Mouse (Mus musculus): Measurements from ENCODE around the gene Dscaml1. TPM values are rescaled to one million over a fixed set of nuclear protein-coding genes. Genes with fewer than 3 reads are reported as not detected.
"Not testable (repeated sequence)": the region's sequence is repeated elsewhere in the genome, so short reads cannot be mapped to it uniquely, and the experiment has no call there.

Gene Dscaml1
- polyA plus RNA-seq, 1 experiment from 2014 or later = 7.0 TPM

- Histone ChIP-seq H3K9me3 (no peaks in the 10 kb centered on the region), H3K27ac (no peak overlapping the region), H3K4me3 (replicated peaks) (no peak overlapping the region), H3K9ac (no peak overlapping the region), H3K4me2 (no peak overlapping the region), H3K36me3 (replicated peaks) (no peaks in the 10 kb centered on the region), H3K4me1 (peaks cover under 1% of the 10 kb centered on the region), H3K27me3 (peaks cover 13% of the 10 kb centered on the region; the same call in 1 of the 2 replicates)
- no peak for ATAC-seq (ENCODE audit: low FRiP score)
- 69% methylated on average over 7 of the region's 7 CpGs for WGBS
These were observed 319.0 kb downstream of the Dscaml1 start for GRCm38 (mm10) chr9:45745451-45745850.

DNA sequence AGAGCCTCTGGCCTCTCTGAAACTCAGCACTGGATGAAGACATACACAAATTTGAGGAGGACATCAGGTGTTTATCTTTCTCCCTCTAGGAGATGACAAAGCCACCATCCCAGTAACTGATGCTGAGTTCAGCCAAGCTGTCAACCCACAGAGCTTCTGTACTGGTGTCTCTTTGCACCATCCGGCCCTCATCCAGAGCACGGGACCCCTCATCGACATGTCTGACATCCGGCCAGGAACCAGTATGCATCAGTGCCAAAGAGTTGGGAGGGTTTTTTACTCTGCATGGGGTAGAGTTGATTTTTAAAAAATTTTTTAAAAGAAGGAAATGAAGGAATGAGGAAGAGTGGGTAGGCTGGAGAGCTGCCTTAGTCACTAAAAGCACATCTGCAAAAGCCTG lies 323.5 kb downstream of the Dscaml1 start:
- Histone ChIP-seq H3K4me1 (peaks cover 4% of the 10 kb centered on the region), H3K4me3 (replicated peaks) (no peak overlapping the region), H3K36me3 (replicated peaks) (no peaks in the 10 kb centered on the region), H3K4me2 (no peak overlapping the region), H3K9ac (no peak overlapping the region), H3K27ac (no peak overlapping the region), H3K27me3 (no peaks in the 10 kb centered on the region), H3K9me3 (no peaks in the 10 kb centered on the region)
- 95% methylated on average over 4 of the region's 4 CpGs for WGBS
- ATAC-seq (ENCODE audit: low FRiP score) = no peak

- H3K27me3 ChIP-seq = peaks cover 4% of the 10 kb centered on the region; the same call in 1 of the 2 replicates
- 35% methylated on average over 8 of the region's 8 CpGs for WGBS
These were observed 328.1 kb downstream of the Dscaml1 start for GRCm38 (mm10) chr9:45754452-45755091.

GRCm38 (mm10) chr9:45766195-45766594 lies 339.8 kb downstream of the Dscaml1 start:
- no peak for ATAC-seq (ENCODE audit: low FRiP score)

More at GRCm38 (mm10) chr9:45754452-45755091, 328.1 kb downstream of the Dscaml1 start:
- H3K4me2 ChIP-seq = no peak overlapping the region
- H3K4me3 ChIP-seq (replicated peaks) = no peak overlapping the region
- no peaks in the 10 kb centered on the region for H3K9me3 ChIP-seq
- peak overlapping the region; percentile 33; the same call in 1 of the 2 replicates for H3K27ac ChIP-seq
- H3K4me1 ChIP-seq = peaks cover 4% of the 10 kb centered on the region
- no peak overlapping the region for H3K9ac ChIP-seq
- ATAC-seq (ENCODE audit: low FRiP score) = peak; percentile 44
- no peaks in the 10 kb centered on the region for H3K36me3 ChIP-seq (replicated peaks)

DNA sequence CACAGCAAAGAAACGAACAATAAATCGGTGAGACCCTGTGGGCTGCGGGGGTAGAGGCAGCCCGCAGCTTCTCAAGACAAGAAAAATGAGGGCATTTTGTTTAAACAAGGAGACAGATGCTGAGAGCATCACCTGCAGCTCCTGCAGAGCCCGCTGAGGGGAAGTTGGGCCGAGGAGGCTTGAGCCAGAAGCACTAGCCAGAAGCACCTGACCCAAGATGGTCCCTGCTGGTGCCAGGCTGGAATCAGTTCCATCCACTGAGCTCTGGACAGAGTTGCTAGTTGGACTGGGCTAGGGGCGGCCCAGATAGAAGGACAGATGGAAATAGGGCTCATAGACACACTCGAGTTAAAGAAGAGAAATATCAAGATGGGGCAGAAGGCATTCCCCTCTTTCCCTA lies 340.7 kb downstream of the Dscaml1 start:
- H3K4me1 ChIP-seq = no peaks in the 10 kb centered on the region
- no peak overlapping the region for H3K9ac ChIP-seq
- no peak overlapping the region for H3K4me2 ChIP-seq
- H3K36me3 ChIP-seq (replicated peaks) = peaks cover 43% of the 10 kb centered on the region
- no peak for ATAC-seq (ENCODE audit: low FRiP score)
- H3K27ac ChIP-seq = no peak overlapping the region
- H3K4me3 ChIP-seq (replicated peaks) = no peak overlapping the region
- H3K27me3 ChIP-seq = no peaks in the 10 kb centered on the region
- no peaks in the 10 kb centered on the region for H3K9me3 ChIP-seq
- whole genome bisulfite sequencing = 96% methylated on average over 8 of the region's 8 CpGs

More at GRCm38 (mm10) chr9:45766195-45766594, 339.8 kb downstream of the Dscaml1 start:
- Histone ChIP-seq H3K27ac (no peak overlapping the region), H3K9me3 (no peaks in the 10 kb centered on the region), H3K27me3 (no peaks in the 10 kb centered on the region), H3K4me2 (no peak overlapping the region), H3K9ac (no peak overlapping the region), H3K4me1 (no peaks in the 10 kb centered on the region), H3K4me3 (replicated peaks) (no peak overlapping the region), H3K36me3 (replicated peaks) (peaks cover 33% of the 10 kb centered on the region)
- 80% methylated on average over 6 of the region's 6 CpGs for WGBS

- Histone ChIP-seq H3K4me2 (no peak overlapping the region), H3K4me1 (no peaks in the 10 kb centered on the region), H3K9ac (no peak overlapping the region), H3K4me3 (replicated peaks) (no peak overlapping the region), H3K9me3 (no peaks in the 10 kb centered on the region), H3K36me3 (replicated peaks) (peaks cover 51% of the 10 kb centered on the region), H3K27me3 (no peaks in the 10 kb centered on the region), H3K27ac (no peak overlapping the region)
- WGBS = 91% methylated on average over 18 of the region's 18 CpGs
- no peak for ATAC-seq (ENCODE audit: low FRiP score)
These were observed 342.0 kb downstream of the Dscaml1 start for GRCm38 (mm10) chr9:45768421-45768820.

- no peak for ATAC-seq (ENCODE audit: low FRiP score)
- Histone ChIP-seq H3K4me1 (no peaks in the 10 kb centered on the region), H3K4me2 (no peak overlapping the region), H3K4me3 (replicated peaks) (no peak overlapping the region), H3K27ac (no peak overlapping the region), H3K9ac (no peak overlapping the region), H3K27me3 (no peaks in the 10 kb centered on the region), H3K9me3 (no peaks in the 10 kb centered on the region), H3K36me3 (replicated peaks) (peaks cover 62% of the 10 kb centered on the region)
- 88% methylated on average over 5 of the region's 5 CpGs for WGBS
These were observed 343.2 kb downstream of the Dscaml1 start for GRCm38 (mm10) chr9:45769596-45769995.

DNA sequence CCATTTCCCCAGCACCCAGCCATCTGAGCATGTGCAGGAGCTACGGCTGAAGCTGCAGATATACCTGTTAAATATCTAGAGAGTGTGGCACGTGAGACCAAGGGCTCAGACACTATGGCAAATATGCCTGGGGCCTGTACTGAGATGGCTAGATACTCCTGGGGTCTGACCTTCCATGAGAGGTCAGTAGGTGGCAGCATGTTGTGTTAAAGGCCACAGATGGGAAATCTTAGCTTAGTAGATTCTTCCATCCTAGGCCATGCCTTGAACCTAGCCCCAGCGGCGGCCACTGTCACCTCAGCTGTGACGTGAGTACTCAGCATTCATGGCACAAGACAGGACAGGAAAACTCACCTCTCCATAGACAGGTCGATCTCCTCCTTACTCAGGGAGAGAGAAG lies 347.7 kb downstream of the Dscaml1 start:
- peaks cover 84% of the 10 kb centered on the region for H3K36me3 ChIP-seq (replicated peaks)

DNA sequence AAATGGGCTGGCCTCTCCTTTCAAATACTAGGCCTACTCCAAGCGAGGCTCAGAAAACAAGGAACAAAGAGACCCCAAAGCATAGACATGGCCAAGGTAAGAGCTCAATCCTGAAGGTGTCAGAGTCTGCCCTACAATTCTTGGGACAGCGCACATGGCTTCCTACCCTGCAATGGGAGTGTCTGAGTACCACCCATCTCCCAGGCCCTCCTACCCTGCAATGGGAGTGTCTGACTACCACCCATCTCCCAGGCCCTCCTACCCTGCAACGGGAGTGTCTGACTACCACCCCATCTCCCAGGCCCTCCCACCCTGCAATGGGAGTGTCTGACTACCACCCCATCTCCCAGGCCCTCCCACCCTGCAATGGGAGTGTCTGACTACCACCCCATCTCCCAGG lies 349.7 kb downstream of the Dscaml1 start:
- not testable (repeated sequence) for H3K27me3 ChIP-seq; H3K4me1 ChIP-seq; ATAC-seq (ENCODE audit: low FRiP score); H3K4me2 ChIP-seq; H3K9me3 ChIP-seq; H3K27ac ChIP-seq; H3K4me3 ChIP-seq (replicated peaks); H3K9ac ChIP-seq
- peaks cover 75% of the 10 kb centered on the region for H3K36me3 ChIP-seq (replicated peaks)
- 85% methylated on average over 3 of the region's 3 CpGs for WGBS

More for the DNA sequence above, 347.7 kb downstream of the Dscaml1 start:
- WGBS = 87% methylated on average over 6 of the region's 6 CpGs
- no peaks in the 10 kb centered on the region for H3K4me1 ChIP-seq
- H3K27ac ChIP-seq = no peak overlapping the region
- H3K9me3 ChIP-seq = no peaks in the 10 kb centered on the region
- H3K9ac ChIP-seq = no peak overlapping the region
- H3K27me3 ChIP-seq = no peaks in the 10 kb centered on the region
- H3K4me3 ChIP-seq (replicated peaks) = no peak overlapping the region
- H3K4me2 ChIP-seq = no peak overlapping the region
- ATAC-seq (ENCODE audit: low FRiP score) = no peak

- Histone ChIP-seq H3K27ac (no peak overlapping the region), H3K36me3 (replicated peaks) (peaks cover 49% of the 10 kb centered on the region), H3K4me1 (no peaks in the 10 kb centered on the region), H3K9ac (no peak overlapping the region), H3K27me3 (no peaks in the 10 kb centered on the region), H3K4me2 (no peak overlapping the region), H3K9me3 (no peaks in the 10 kb centered on the region), H3K4me3 (replicated peaks) (no peak overlapping the region)
- 73% methylated on average over 5 of the region's 6 CpGs for WGBS
- no peak for ATAC-seq (ENCODE audit: low FRiP score)
These were observed 352.8 kb downstream of the Dscaml1 start for GRCm38 (mm10) chr9:45779201-45779600.

DNA sequence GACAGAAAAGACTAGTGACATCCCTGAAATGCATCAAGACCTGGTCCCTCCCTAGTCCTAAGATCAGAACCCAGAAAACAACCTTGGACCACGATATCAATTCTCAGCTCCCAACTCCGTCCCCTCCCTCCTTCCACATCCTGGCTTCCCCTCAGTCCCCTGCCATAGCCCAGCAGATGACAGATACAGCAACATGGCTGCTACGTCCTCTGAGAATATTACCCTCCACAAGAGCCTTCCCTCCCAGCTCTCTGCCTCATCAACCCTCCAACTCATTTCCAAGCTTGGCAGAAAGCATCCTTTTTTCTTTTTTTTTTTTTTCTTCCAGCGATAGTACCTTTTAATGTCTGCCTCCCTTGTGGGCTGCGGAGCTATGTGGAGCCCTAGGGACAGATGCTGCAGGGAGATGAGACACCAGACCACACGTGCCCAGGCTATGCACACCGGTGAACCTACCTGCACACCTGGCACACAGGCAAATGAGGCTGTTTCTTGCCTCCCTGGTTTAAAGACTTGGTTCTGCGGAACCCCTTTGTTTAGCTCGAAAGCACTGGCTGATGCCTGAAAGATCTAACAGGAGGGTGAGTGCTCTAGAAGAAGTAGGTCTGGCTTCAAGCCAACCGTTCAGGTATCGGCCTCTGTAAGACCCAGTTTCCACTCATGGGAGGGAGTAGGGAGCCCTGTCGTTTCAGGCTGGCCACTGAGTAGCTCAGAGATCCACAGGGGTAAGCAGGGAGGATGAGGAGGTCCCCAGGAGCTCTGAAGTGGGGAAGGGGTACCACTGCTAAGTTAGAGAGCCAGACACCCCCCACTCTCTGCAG lies 357.0 kb downstream of the Dscaml1 start:
- H3K27me3 ChIP-seq = no peaks in the 10 kb centered on the region
- no peak overlapping the region for H3K27ac ChIP-seq
- ATAC-seq (ENCODE audit: low FRiP score) = no peak
- H3K4me1 ChIP-seq = no peaks in the 10 kb centered on the region; the same call in 1 of the 2 replicates
- H3K4me3 ChIP-seq (replicated peaks) = no peak overlapping the region
- 88% methylated on average over 12 of the region's 12 CpGs for WGBS
- H3K9ac ChIP-seq = no peak overlapping the region
- no peaks in the 10 kb centered on the region for H3K9me3 ChIP-seq
- H3K36me3 ChIP-seq (replicated peaks) = peaks cover 13% of the 10 kb centered on the region
- H3K4me2 ChIP-seq = no peak overlapping the region

- Histone ChIP-seq H3K4me3 (replicated peaks) (no peak overlapping the region), H3K4me2 (no peak overlapping the region), H3K9me3 (no peaks in the 10 kb centered on the region), H3K9ac (no peak overlapping the region), H3K4me1 (peaks cover 6% of the 10 kb centered on the region), H3K27me3 (no peaks in the 10 kb centered on the region), H3K36me3 (replicated peaks) (peaks cover 9% of the 10 kb centered on the region), H3K27ac (no peak overlapping the region)
- 89% methylated on average over 8 of the region's 8 CpGs for WGBS
- no peak for ATAC-seq (ENCODE audit: low FRiP score)
These were observed 360.6 kb downstream of the Dscaml1 start for GRCm38 (mm10) chr9:45787071-45787470.
